Mouse (Mus musculus) adrenal gland, postnatal 14 days (tissue): ENCODE measurements around the gene Prkg1. TPM values are rescaled to one million over a fixed set of nuclear protein-coding genes. Genes with fewer than 3 reads are reported as not detected.
A peak's percentile ranks its signal among the peaks of the same experiment; 100 is the strongest.

Experiments
- DNase-seq: peaks from one replicate; pipeline ENCODE4 v3.0.0; 2021; ENCODE audit warnings: mixed read lengths
- total RNA-seq: library from RNA; stranded (reverse); gene quantifications from 2 replicates; pipeline ENCODE4 v1.2.3, GENCODE M21; 2021

The Prkg1 gene
- total RNA-seq, 1 experiment from 2014 or later: 8.8 TPM

- DNase-seq: no peak
Observed at GRCm38 (mm10) chr19:30613150-30613865, 1151.5 kb downstream of the Prkg1 start.

- no peak for DNase-seq
Observed at GRCm38 (mm10) chr19:30586366-30586765, 1178.5 kb downstream of the Prkg1 start.

GRCm38 (mm10) chr19:30564516-30564915 lies 1200.3 kb downstream of the Prkg1 start:
- no peak for DNase-seq

- no peak for DNase-seq
Observed at GRCm38 (mm10) chr19:30563876-30564275, 1201.0 kb downstream of the Prkg1 start.

- DNase-seq: no peak
Observed at GRCm38 (mm10) chr19:30558024-30558423, 1206.8 kb downstream of the Prkg1 start.

- peak; percentile 76 for DNase-seq
Observed at GRCm38 (mm10) chr19:30554467-30554881, 1210.4 kb downstream of the Prkg1 start.

- no peak for DNase-seq
Observed at GRCm38 (mm10) chr19:30553740-30554139, 1211.1 kb downstream of the Prkg1 start.

GRCm38 (mm10) chr19:30552260-30552659 lies 1212.6 kb downstream of the Prkg1 start:
- no peak for DNase-seq

GRCm38 (mm10) chr19:30549854-30550647 lies 1214.8 kb downstream of the Prkg1 start:
- no peak for DNase-seq

GRCm38 (mm10) chr19:30549044-30549853 lies 1215.6 kb downstream of the Prkg1 start, which contains the start of gene Dkk1:
TSS of gene Dkk1 (minus strand) at chr19:30549665.
- DNase-seq: peak; percentile 25

- no peak for DNase-seq
Observed at GRCm38 (mm10) chr19:30548411-30549043, 1216.3 kb downstream of the Prkg1 start.

GRCm38 (mm10) chr19:30539365-30539941 lies 1225.4 kb downstream of the Prkg1 start:
- DNase-seq: peak; percentile 6

- no peak for DNase-seq
Observed at GRCm38 (mm10) chr19:30516771-30517170, 1248.1 kb downstream of the Prkg1 start.

Other genes starting within 250 kb of the Prkg1 start
- 0.60 and 11.8 TPM in 2 replicates for gene A1cf, start 103.7 kb upstream of the Prkg1 start, total RNA-seq